Mouse (Mus musculus): ENCODE data around the gene Dnali1. TPM values are rescaled to one million over a fixed set of nuclear protein-coding genes. Genes with fewer than 3 reads are reported as not detected.
A peak's percentile ranks its signal among the peaks of the same experiment; 100 is the strongest.

Dnali1 gene
- polyA plus RNA-seq, 1 experiment from 2014 or later: 4.3 TPM

- H3K36me3 ChIP-seq (ENCODE audit: control insufficient read depth, insufficient read depth, low read length): no peaks in the 10 kb centered on the region
- peaks cover 7% of the 10 kb centered on the region; the same call in 1 of the 2 replicates for H3K27me3 ChIP-seq (replicated peaks; ENCODE audit: control insufficient read depth, insufficient read depth, low read length)
- DNase-seq (ENCODE audit: low spot score) (peak; percentile 51), ATAC-seq (ENCODE audit: low read depth) (no peak)
- no peak within 1 kb of the TSS for H3K4me2 ChIP-seq (ENCODE audit: low read depth, low read length)
- no peaks in the 10 kb centered on the region; the same call in 1 of the 2 replicates for H3K4me1 ChIP-seq (ENCODE audit: control insufficient read depth, insufficient read depth, low read length)
- no peaks in the 10 kb centered on the region for H3K9me3 ChIP-seq (ENCODE audit: control insufficient read depth, low read length)
- H3K9ac ChIP-seq (ENCODE audit: low read depth, low read length): no peak within 1 kb of the TSS
- 77% methylated on average over 10 of the region's 10 CpGs for WGBS
- no peak within 1 kb of the TSS for H3K4me3 ChIP-seq (ENCODE audit: low read depth, low read length)
- no peak within 1 kb of the TSS for H3K27ac ChIP-seq (replicated peaks; ENCODE audit: low read depth, low read length)
Measured at GRCm38 (mm10) chr4:125015806-125016635, 49.5 kb downstream of the Dnali1 start, which contains the start of gene Gnl2. Gene Gnl2, plus strand, starts transcription at chr4:125016585.

- WGBS: 57% methylated on average over 8 of the region's 8 CpGs
- H3K27me3 ChIP-seq (replicated peaks; ENCODE audit: control insufficient read depth, insufficient read depth, low read length): peaks cover 28% of the 10 kb centered on the region
- DNase-seq (ENCODE audit: low spot score): peak; percentile 42
Measured at GRCm38 (mm10) chr4:125008712-125009111, 56.8 kb downstream of the Dnali1 start.

GRCm38 (mm10) chr4:125008220-125008619 is 57.3 kb downstream of the Dnali1 start:
- H3K4me1 ChIP-seq (ENCODE audit: control insufficient read depth, insufficient read depth, low read length): no peaks in the 10 kb centered on the region
- H3K4me3 ChIP-seq (ENCODE audit: low read depth, low read length): no peak overlapping the region
- ATAC-seq (ENCODE audit: low read depth) (0 out of 2 replicates have a peak, but pooled peaks have one; percentile 44), DNase-seq (ENCODE audit: low spot score) (no peak)
- no peak overlapping the region for H3K9ac ChIP-seq (ENCODE audit: low read depth, low read length)
- H3K9me3 ChIP-seq (ENCODE audit: control insufficient read depth, low read length): no peaks in the 10 kb centered on the region
- WGBS: 57% methylated on average over 6 of the region's 6 CpGs
- peaks cover 28% of the 10 kb centered on the region for H3K27me3 ChIP-seq (replicated peaks; ENCODE audit: control insufficient read depth, insufficient read depth, low read length)
- H3K27ac ChIP-seq (replicated peaks; ENCODE audit: low read depth, low read length): no peak overlapping the region
- no peaks in the 10 kb centered on the region for H3K36me3 ChIP-seq (ENCODE audit: control insufficient read depth, insufficient read depth, low read length)
- no peak overlapping the region for H3K4me2 ChIP-seq (ENCODE audit: low read depth, low read length)

More at GRCm38 (mm10) chr4:125008712-125009111, 56.8 kb downstream of the Dnali1 start:
- ATAC-seq (ENCODE audit: low read depth): no peak
- Histone ChIP-seq H3K4me3 (ENCODE audit: low read depth, low read length) (no peak overlapping the region), H3K27ac (replicated peaks; ENCODE audit: low read depth, low read length) (no peak overlapping the region), H3K9me3 (ENCODE audit: control insufficient read depth, low read length) (no peaks in the 10 kb centered on the region), H3K4me1 (ENCODE audit: control insufficient read depth, insufficient read depth, low read length) (no peaks in the 10 kb centered on the region), H3K36me3 (ENCODE audit: control insufficient read depth, insufficient read depth, low read length) (no peaks in the 10 kb centered on the region), H3K4me2 (ENCODE audit: low read depth, low read length) (no peak overlapping the region), H3K9ac (ENCODE audit: low read depth, low read length) (no peak overlapping the region)

- no peaks in the 10 kb centered on the region for H3K36me3 ChIP-seq (ENCODE audit: control insufficient read depth, insufficient read depth, low read length)
- no peak overlapping the region for H3K4me3 ChIP-seq (ENCODE audit: low read depth, low read length)
- H3K27ac ChIP-seq (replicated peaks; ENCODE audit: low read depth, low read length): no peak overlapping the region
- DNase-seq (ENCODE audit: low spot score): no peak
- peaks cover 28% of the 10 kb centered on the region for H3K27me3 ChIP-seq (replicated peaks; ENCODE audit: control insufficient read depth, insufficient read depth, low read length)
- H3K9ac ChIP-seq (ENCODE audit: low read depth, low read length): no peak overlapping the region
- 40% methylated on average over 14 of the region's 15 CpGs for WGBS
- no peak overlapping the region for H3K4me2 ChIP-seq (ENCODE audit: low read depth, low read length)
- no peaks in the 10 kb centered on the region for H3K9me3 ChIP-seq (ENCODE audit: control insufficient read depth, low read length)
- ATAC-seq (ENCODE audit: low read depth): no peak
- no peaks in the 10 kb centered on the region for H3K4me1 ChIP-seq (ENCODE audit: control insufficient read depth, insufficient read depth, low read length)
Measured at GRCm38 (mm10) chr4:125007460-125007859, 58.0 kb downstream of the Dnali1 start.

Other genes with a start within 250 kb of the Dnali1 start
- 40.6 and 42.6 TPM in 2 replicates for gene Yrdc, start 215.0 kb downstream of the Dnali1 start, polyA plus RNA-seq (2014; fragmentation: Nextera tagmentation; extraction: Ambion mirVana)
- gene 1110065P20Rik, start 214.5 kb downstream of the Dnali1 start, polyA plus RNA-seq (2014; fragmentation: Nextera tagmentation; extraction: Ambion mirVana): 64.2 and 64.4 TPM in 2 replicates
- 1.4 and 2.0 TPM in 2 replicates for gene Maneal, start 203.5 kb downstream of the Dnali1 start, polyA plus RNA-seq (2014; fragmentation: Nextera tagmentation; extraction: Ambion mirVana)
- 0.29 and 0.58 TPM in 2 replicates for gene Epha10, start 184.8 kb downstream of the Dnali1 start, polyA plus RNA-seq (2014; fragmentation: Nextera tagmentation; extraction: Ambion mirVana)
- 2.8 and 4.2 TPM in 2 replicates for gene 9930104L06Rik, start 128.7 kb downstream of the Dnali1 start, polyA plus RNA-seq (2014; fragmentation: Nextera tagmentation; extraction: Ambion mirVana)
- 70.3 and 90.3 TPM in 2 replicates for gene Cdca8, start 126.4 kb downstream of the Dnali1 start, polyA plus RNA-seq (2014; fragmentation: Nextera tagmentation; extraction: Ambion mirVana)
- 10.0 and 10.6 TPM in 2 replicates for gene Rspo1, start 79.3 kb downstream of the Dnali1 start, polyA plus RNA-seq (2014; fragmentation: Nextera tagmentation; extraction: Ambion mirVana)
- gene Gnl2, start 49.1 kb downstream of the Dnali1 start, polyA plus RNA-seq (2014; fragmentation: Nextera tagmentation; extraction: Ambion mirVana): 72.5 and 81.2 TPM in 2 replicates
- gene Snip1, start 969 bp upstream of the Dnali1 start, polyA plus RNA-seq (2014; fragmentation: Nextera tagmentation; extraction: Ambion mirVana): 26.2 and 29.9 TPM in 2 replicates
- 53.5 and 56.4 TPM in 2 replicates for gene Meaf6, start 19.4 kb upstream of the Dnali1 start, polyA plus RNA-seq (2014; fragmentation: Nextera tagmentation; extraction: Ambion mirVana)
- 0.71 and 1.2 TPM in 2 replicates for gene Zc3h12a, start 62.1 kb upstream of the Dnali1 start, polyA plus RNA-seq (2014; fragmentation: Nextera tagmentation; extraction: Ambion mirVana)

All from embryonic facial prominence, embryonic 14.5 days (tissue).